Mouse (Mus musculus): ENCODE measurements around the gene Mak.

GRCm38 (mm10) chr13:41080700-41081099, 1.2 kb upstream of the Mak start:
- TF ChIP-seq CTCF (IDR thresholded peaks at IDR 0.05) (no peak), EP300 (IDR thresholded peaks at IDR 0.05) (no peak)
